Mouse (Mus musculus): ENCODE measurements around the gene Txndc5. TPM values are rescaled to one million over a fixed set of nuclear protein-coding genes. Genes with fewer than 3 reads are reported as not detected.

The Txndc5 gene
- polyA plus RNA-seq (2014; fragmentation: Nextera tagmentation; extraction: Ambion mirVana): 261 and 275 TPM in 2 replicates

- H3K4me3 ChIP-seq (ENCODE audit: low read depth, low read length): peak within 1 kb of the TSS; percentile 88
- 54% methylated on average over 9 of the region's 9 CpGs for WGBS
- H3K27ac ChIP-seq (ENCODE audit: low read depth): peak within 1 kb of the TSS; percentile 95
- peak; percentile 4; the same call in 1 of the 2 replicates for ATAC-seq (replicated peaks; ENCODE audit: low FRiP score, low TSS enrichment, low read depth)
- H3K36me3 ChIP-seq (ENCODE audit: control insufficient read depth, insufficient read depth, low read length): no peaks in the 10 kb centered on the region
- H3K9me3 ChIP-seq (ENCODE audit: control insufficient read depth, low read length): no peaks in the 10 kb centered on the region
- DNase-seq (ENCODE audit: low spot score): no peak
- H3K4me2 ChIP-seq (ENCODE audit: low read length): peak within 1 kb of the TSS; percentile 80
- H3K9ac ChIP-seq (ENCODE audit: low read length): peak within 1 kb of the TSS; percentile 90
- no peaks in the 10 kb centered on the region; the same call in 1 of the 2 replicates for H3K27me3 ChIP-seq (replicated peaks; ENCODE audit: control insufficient read depth, insufficient read depth, low read length)
- peaks cover 26% of the 10 kb centered on the region for H3K4me1 ChIP-seq (replicated peaks; ENCODE audit: control insufficient read depth, insufficient read depth, low read length)
Observed at GRCm38 (mm10) chr13:38528687-38529294, at the start of gene Txndc5. TSS of gene Txndc5 (minus strand) at chr13:38528824.

DNA sequence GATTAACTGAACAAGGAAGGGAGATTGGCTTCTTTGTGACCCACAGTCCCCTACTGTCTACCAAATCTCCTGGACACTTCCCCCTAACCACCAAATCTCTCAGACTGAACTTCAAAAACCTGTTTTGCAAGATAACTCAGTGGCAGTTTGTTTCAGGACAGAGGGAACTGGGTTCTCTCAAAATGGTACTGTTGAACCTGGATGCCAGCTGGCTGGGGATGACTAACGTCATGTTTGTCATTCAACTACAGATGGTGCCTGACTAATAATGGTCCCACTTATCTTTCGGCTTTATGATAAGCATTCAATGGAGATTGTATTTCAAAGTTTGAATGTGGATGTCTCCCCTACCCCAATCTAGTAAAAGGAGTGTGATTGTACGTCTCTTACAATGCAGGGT lies 46.0 kb upstream of the Txndc5 start:
- no peak for DNase-seq (ENCODE audit: low spot score)
- Histone ChIP-seq H3K4me1 (replicated peaks; ENCODE audit: control insufficient read depth, insufficient read depth, low read length) (no peaks in the 10 kb centered on the region), H3K4me3 (ENCODE audit: low read depth, low read length) (no peak overlapping the region), H3K36me3 (ENCODE audit: control insufficient read depth, insufficient read depth, low read length) (no peaks in the 10 kb centered on the region), H3K27ac (ENCODE audit: low read depth) (no peak overlapping the region), H3K4me2 (ENCODE audit: low read length) (no peak overlapping the region), H3K9ac (ENCODE audit: low read length) (no peak overlapping the region), H3K27me3 (replicated peaks; ENCODE audit: control insufficient read depth, insufficient read depth, low read length) (no peaks in the 10 kb centered on the region), H3K9me3 (ENCODE audit: control insufficient read depth, low read length) (no peaks in the 10 kb centered on the region)
- no peak for ATAC-seq (replicated peaks; ENCODE audit: low FRiP score, low TSS enrichment, low read depth)
- WGBS: 65% methylated on average over 3 of the region's 3 CpGs

GRCm38 (mm10) chr13:38573281-38573680 lies 44.7 kb upstream of the Txndc5 start:
- Histone ChIP-seq H3K27me3 (replicated peaks; ENCODE audit: control insufficient read depth, insufficient read depth, low read length) (no peaks in the 10 kb centered on the region), H3K4me1 (replicated peaks; ENCODE audit: control insufficient read depth, insufficient read depth, low read length) (no peaks in the 10 kb centered on the region), H3K4me2 (ENCODE audit: low read length) (no peak overlapping the region), H3K36me3 (ENCODE audit: control insufficient read depth, insufficient read depth, low read length) (no peaks in the 10 kb centered on the region), H3K4me3 (ENCODE audit: low read depth, low read length) (no peak overlapping the region), H3K9me3 (ENCODE audit: control insufficient read depth, low read length) (no peaks in the 10 kb centered on the region), H3K9ac (ENCODE audit: low read length) (no peak overlapping the region), H3K27ac (ENCODE audit: low read depth) (no peak overlapping the region)
- ATAC-seq (replicated peaks; ENCODE audit: low FRiP score, low TSS enrichment, low read depth): no peak
- no peak for DNase-seq (ENCODE audit: low spot score)
- WGBS: 91% methylated on average over 1 of the region's 1 CpGs

DNA sequence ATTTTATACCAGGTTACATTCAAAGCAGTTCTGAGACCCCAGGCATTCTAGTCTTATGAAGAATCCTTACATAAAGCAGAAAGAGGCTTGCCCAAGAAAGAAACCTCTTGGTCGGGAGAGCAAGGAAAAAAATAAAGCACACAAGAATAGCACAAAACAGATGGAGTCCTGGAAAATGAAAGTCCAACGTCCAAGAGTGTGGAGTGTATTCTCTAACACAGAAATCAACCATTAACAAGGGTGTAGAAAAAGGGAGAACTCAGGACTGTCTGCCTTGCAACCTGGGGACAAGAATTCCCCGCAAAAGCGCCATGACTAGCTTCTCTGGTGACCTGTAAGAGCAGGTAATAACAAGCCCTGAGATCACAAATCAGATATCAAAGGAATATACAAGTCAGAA lies 36.6 kb upstream of the Txndc5 start:
- H3K27me3 ChIP-seq (replicated peaks; ENCODE audit: control insufficient read depth, insufficient read depth, low read length): no peaks in the 10 kb centered on the region
- no peak overlapping the region for H3K27ac ChIP-seq (ENCODE audit: low read depth)
- no peak for ATAC-seq (replicated peaks; ENCODE audit: low FRiP score, low TSS enrichment, low read depth)
- H3K4me3 ChIP-seq (ENCODE audit: low read depth, low read length): no peak overlapping the region
- H3K9ac ChIP-seq (ENCODE audit: low read length): no peak overlapping the region
- H3K36me3 ChIP-seq (ENCODE audit: control insufficient read depth, insufficient read depth, low read length): no peaks in the 10 kb centered on the region
- no peaks in the 10 kb centered on the region for H3K9me3 ChIP-seq (ENCODE audit: control insufficient read depth, low read length)
- no peak for DNase-seq (ENCODE audit: low spot score)
- H3K4me1 ChIP-seq (replicated peaks; ENCODE audit: control insufficient read depth, insufficient read depth, low read length): no peaks in the 10 kb centered on the region
- 73% methylated on average over 4 of the region's 4 CpGs for WGBS
- H3K4me2 ChIP-seq (ENCODE audit: low read length): no peak overlapping the region

DNA sequence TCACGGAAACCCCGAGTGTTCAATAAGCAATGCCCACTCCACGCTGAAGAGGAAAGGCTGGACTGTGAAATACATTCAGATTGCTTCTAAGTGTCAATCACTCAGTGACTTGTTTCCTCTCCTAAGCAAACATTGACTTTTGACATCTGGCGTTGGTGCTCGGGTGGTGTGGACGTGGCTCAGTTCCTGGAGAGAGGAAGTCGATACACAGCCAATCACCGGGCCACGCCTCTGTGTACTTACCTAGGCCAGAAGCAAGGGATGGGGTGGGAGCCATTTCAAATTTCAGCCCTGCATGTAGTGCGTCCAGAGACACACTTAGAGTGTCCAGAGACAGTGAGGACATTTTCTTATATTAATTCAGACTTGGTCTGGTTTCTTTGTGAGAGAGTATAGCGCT lies 26.0 kb upstream of the Txndc5 start:
- 66% methylated on average over 11 of the region's 11 CpGs for WGBS
- ATAC-seq (replicated peaks; ENCODE audit: low FRiP score, low TSS enrichment, low read depth): no peak; the same call in 1 of the 2 replicates

GRCm38 (mm10) chr13:38554210-38554609 lies 25.6 kb upstream of the Txndc5 start:
- no peaks in the 10 kb centered on the region for H3K9me3 ChIP-seq (ENCODE audit: control insufficient read depth, low read length)
- H3K4me3 ChIP-seq (ENCODE audit: low read depth, low read length): no peak overlapping the region
- 67% methylated on average over 3 of the region's 3 CpGs for WGBS
- ATAC-seq (replicated peaks; ENCODE audit: low FRiP score, low TSS enrichment, low read depth) (no peak), DNase-seq (ENCODE audit: low spot score) (no peak)
- H3K9ac ChIP-seq (ENCODE audit: low read length): no peak overlapping the region
- H3K27ac ChIP-seq (ENCODE audit: low read depth): no peak overlapping the region
- no peaks in the 10 kb centered on the region for H3K36me3 ChIP-seq (ENCODE audit: control insufficient read depth, insufficient read depth, low read length)
- no peaks in the 10 kb centered on the region for H3K4me1 ChIP-seq (replicated peaks; ENCODE audit: control insufficient read depth, insufficient read depth, low read length)
- no peak overlapping the region for H3K4me2 ChIP-seq (ENCODE audit: low read length)
- no peaks in the 10 kb centered on the region for H3K27me3 ChIP-seq (replicated peaks; ENCODE audit: control insufficient read depth, insufficient read depth, low read length)

More for the DNA sequence above, 26.0 kb upstream of the Txndc5 start:
- H3K9me3 ChIP-seq (ENCODE audit: control insufficient read depth, low read length): no peaks in the 10 kb centered on the region
- H3K4me2 ChIP-seq (ENCODE audit: low read length): no peak overlapping the region
- H3K4me3 ChIP-seq (ENCODE audit: low read depth, low read length): no peak overlapping the region
- H3K9ac ChIP-seq (ENCODE audit: low read length): no peak overlapping the region
- peak; percentile 56 for DNase-seq (ENCODE audit: low spot score)
- no peak overlapping the region for H3K27ac ChIP-seq (ENCODE audit: low read depth)
- H3K4me1 ChIP-seq (replicated peaks; ENCODE audit: control insufficient read depth, insufficient read depth, low read length): no peaks in the 10 kb centered on the region
- H3K27me3 ChIP-seq (replicated peaks; ENCODE audit: control insufficient read depth, insufficient read depth, low read length): no peaks in the 10 kb centered on the region
- no peaks in the 10 kb centered on the region for H3K36me3 ChIP-seq (ENCODE audit: control insufficient read depth, insufficient read depth, low read length)

- Histone ChIP-seq H3K4me2 (ENCODE audit: low read length) (no peak overlapping the region), H3K9me3 (ENCODE audit: control insufficient read depth, low read length) (no peaks in the 10 kb centered on the region)
Observed at GRCm38 (mm10) chr13:38548681-38549080, 20.1 kb upstream of the Txndc5 start.

GRCm38 (mm10) chr13:38547717-38548116 lies 19.1 kb upstream of the Txndc5 start:
- Histone ChIP-seq H3K4me1 (replicated peaks; ENCODE audit: control insufficient read depth, insufficient read depth, low read length) (no peaks in the 10 kb centered on the region), H3K4me3 (ENCODE audit: low read depth, low read length) (no peak overlapping the region), H3K27me3 (replicated peaks; ENCODE audit: control insufficient read depth, insufficient read depth, low read length) (no peaks in the 10 kb centered on the region), H3K4me2 (ENCODE audit: low read length) (no peak overlapping the region), H3K9me3 (ENCODE audit: control insufficient read depth, low read length) (no peaks in the 10 kb centered on the region), H3K27ac (ENCODE audit: low read depth) (no peak overlapping the region), H3K36me3 (ENCODE audit: control insufficient read depth, insufficient read depth, low read length) (no peaks in the 10 kb centered on the region), H3K9ac (ENCODE audit: low read length) (no peak overlapping the region)
- WGBS: 91% methylated on average over 5 of the region's 5 CpGs
- no peak for ATAC-seq (replicated peaks; ENCODE audit: low FRiP score, low TSS enrichment, low read depth)
- DNase-seq (ENCODE audit: low spot score): no peak

More at GRCm38 (mm10) chr13:38548681-38549080, 20.1 kb upstream of the Txndc5 start:
- H3K4me1 ChIP-seq (replicated peaks; ENCODE audit: control insufficient read depth, insufficient read depth, low read length): no peaks in the 10 kb centered on the region
- DNase-seq (ENCODE audit: low spot score) (no peak), ATAC-seq (replicated peaks; ENCODE audit: low FRiP score, low TSS enrichment, low read depth) (no peak)
- no peaks in the 10 kb centered on the region for H3K36me3 ChIP-seq (ENCODE audit: control insufficient read depth, insufficient read depth, low read length)
- no peak overlapping the region for H3K27ac ChIP-seq (ENCODE audit: low read depth)
- no peak overlapping the region for H3K9ac ChIP-seq (ENCODE audit: low read length)
- no peak overlapping the region for H3K4me3 ChIP-seq (ENCODE audit: low read depth, low read length)
- 80% methylated on average over 5 of the region's 5 CpGs for whole genome bisulfite sequencing
- H3K27me3 ChIP-seq (replicated peaks; ENCODE audit: control insufficient read depth, insufficient read depth, low read length): no peaks in the 10 kb centered on the region

GRCm38 (mm10) chr13:38546754-38547153 lies 18.1 kb upstream of the Txndc5 start:
- H3K36me3 ChIP-seq (ENCODE audit: control insufficient read depth, insufficient read depth, low read length): no peaks in the 10 kb centered on the region
- H3K27ac ChIP-seq (ENCODE audit: low read depth): no peak overlapping the region
- H3K4me2 ChIP-seq (ENCODE audit: low read length): no peak overlapping the region
- H3K9ac ChIP-seq (ENCODE audit: low read length): no peak overlapping the region
- 78% methylated on average over 4 of the region's 4 CpGs for WGBS
- H3K9me3 ChIP-seq (ENCODE audit: control insufficient read depth, low read length): no peaks in the 10 kb centered on the region
- no peak for DNase-seq (ENCODE audit: low spot score)
- ATAC-seq (replicated peaks; ENCODE audit: low FRiP score, low TSS enrichment, low read depth): no peak
- no peaks in the 10 kb centered on the region for H3K27me3 ChIP-seq (replicated peaks; ENCODE audit: control insufficient read depth, insufficient read depth, low read length)
- H3K4me3 ChIP-seq (ENCODE audit: low read depth, low read length): no peak overlapping the region
- H3K4me1 ChIP-seq (replicated peaks; ENCODE audit: control insufficient read depth, insufficient read depth, low read length): no peaks in the 10 kb centered on the region

All from intestine, embryonic 14.5 days (tissue).